Mouse (Mus musculus) neutrophil, adult 59 days (primary cell): Measurements from ENCODE around the gene Nudt13. TPM values are rescaled to one million over a fixed set of nuclear protein-coding genes. Genes with fewer than 3 reads are reported as not detected.

Experiments used
- total RNA-seq, 2 experiments: library from RNA; stranded (reverse); gene quantifications; 1 replicate in 1 of 2; 2 replicates in 1 of 2; pipeline ENCODE4 v1.2.4; 2023

Nudt13 gene
- 10 to 100 TPM in 1 of 2 experiments, 1 to 10 TPM in 1; 8.1 to 11.1 TPM for total RNA-seq

DNA sequence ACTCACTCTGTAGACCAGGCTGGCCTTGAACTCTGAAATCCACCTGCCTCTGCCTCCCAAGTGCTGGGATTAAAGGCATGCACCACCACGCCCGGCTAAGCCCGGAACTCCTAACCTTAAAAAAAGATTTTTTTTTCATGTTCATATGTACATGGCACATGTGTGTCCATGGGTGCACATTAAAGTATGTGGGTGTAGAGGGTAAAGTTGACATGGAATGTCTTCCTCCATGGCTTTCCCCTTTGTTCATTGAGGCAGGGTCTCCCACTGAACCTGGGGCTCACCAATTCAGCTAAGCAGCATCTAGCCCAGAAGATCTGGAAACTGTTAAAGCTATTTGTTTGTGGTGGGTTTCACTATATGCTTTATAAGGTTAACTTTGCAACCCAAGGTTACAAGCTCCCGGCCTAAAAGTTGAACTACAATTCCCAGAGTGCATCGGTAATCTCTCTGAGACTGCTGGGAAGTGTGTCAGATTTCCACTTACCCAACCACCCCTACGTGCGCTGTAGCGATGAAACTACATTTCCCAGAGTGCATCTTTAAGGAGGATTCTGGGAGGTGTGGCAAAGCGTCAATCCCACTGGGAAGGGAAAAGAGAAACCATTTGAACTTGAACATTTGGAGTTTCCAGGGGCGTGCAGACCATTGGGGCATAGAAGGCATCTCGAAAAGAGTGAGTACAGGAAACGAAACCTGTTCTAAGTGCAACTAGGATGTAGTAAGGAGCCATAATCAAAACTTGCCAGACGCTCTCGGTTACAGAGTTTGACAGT, at the start of gene Nudt13:
Gene Nudt13, plus strand, starts transcription at position 581 of the 776 bp plus-strand sequence.

DNA sequence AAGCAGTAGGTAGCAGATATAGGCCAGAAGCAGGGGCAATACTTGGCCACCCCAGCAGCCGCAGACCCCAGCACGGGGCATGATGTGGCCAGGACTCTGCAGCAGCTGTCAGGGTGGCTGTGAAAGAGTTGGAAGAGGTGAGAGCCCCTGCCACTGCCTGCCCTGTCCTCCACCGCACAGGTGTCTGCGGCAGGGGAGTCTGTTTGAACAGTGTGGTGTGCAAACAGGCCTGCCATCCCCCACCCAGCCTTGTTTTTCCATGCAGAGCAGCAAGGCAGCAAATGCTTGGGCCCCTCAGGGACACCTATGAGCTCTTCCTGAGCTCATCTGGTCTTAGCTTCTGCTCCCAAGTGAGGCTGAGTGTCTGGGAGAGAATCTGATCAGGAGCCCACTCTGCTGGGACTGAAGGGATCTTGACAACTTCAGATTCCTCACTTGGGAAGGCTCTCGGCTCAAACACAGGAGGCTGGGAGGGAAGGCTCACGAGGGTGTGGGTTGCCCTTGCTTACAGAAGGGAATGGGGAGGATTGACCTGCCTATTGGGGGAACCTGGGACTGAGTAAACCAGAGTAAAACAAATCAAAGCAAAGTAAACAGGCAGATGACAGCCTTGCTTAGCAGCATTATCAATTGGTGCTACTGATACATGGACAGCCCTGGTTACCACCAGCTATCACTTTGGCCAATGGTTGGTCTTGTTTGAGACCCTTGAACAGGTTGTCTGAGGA, 25.3 kb upstream of the Nudt13 start, which contains the start of gene Kcnk16:
Gene Kcnk16, minus strand, starts transcription at position 118 of the 728 bp plus-strand sequence.

DNA sequence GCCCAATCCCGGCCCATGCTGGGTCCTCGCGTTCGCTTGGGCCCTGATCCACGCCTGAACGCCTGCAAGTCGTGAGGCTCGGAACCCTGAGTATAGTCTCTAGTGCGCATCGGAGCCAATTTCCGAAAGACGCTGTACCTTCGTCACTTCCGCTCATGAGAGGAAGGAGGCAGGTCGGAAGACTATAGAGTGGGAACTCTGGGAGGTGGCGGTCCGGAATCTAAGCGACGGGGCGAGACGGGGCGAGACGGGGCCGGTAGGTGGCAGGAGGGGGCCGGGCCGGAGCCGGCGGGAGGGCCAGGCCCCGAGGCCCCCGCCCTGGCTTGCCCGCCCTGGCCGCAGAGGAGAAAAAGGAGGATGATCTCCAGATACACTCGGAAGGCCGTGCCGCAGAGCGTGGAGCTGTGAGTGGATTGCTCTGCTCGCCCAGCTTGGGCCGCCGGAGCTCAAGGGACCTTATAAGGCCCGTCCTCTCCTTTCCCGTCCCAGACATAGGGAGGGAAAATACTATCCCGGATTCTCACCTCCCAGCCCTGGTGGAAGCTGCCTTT, 53.6 kb downstream of the Nudt13 start, which contains the start of the genes Ecd and Fam149b:
Gene Ecd, minus strand, starts transcription at position 131 of the 551 bp plus-strand sequence.
Gene Fam149b, plus strand, starts transcription at position 172 of the 551 bp plus-strand sequence.

Other genes starting within 250 kb of the Nudt13 start
- gene Saysd1, start 156.2 kb upstream of the Nudt13 start, total RNA-seq, result 1 to 10 TPM; 1.3 to 1.7 TPM
- gene Kcnk5, start 112.9 kb upstream of the Nudt13 start, total RNA-seq, result 1 to 10 TPM in 1 of 2 experiments, under 1 TPM in 1; 0.24 to 1.0 TPM
- not detected for gene Kcnk16, start 25.5 kb upstream of the Nudt13 start, total RNA-seq
- 10 to 100 TPM; 20.7 to 23.0 TPM for gene Ecd, start 53.4 kb downstream of the Nudt13 start, total RNA-seq
- 10 to 100 TPM; 19.7 TPM for gene Fam149b, start 53.5 kb downstream of the Nudt13 start, total RNA-seq
- gene Dnajc9, start 94.2 kb downstream of the Nudt13 start, total RNA-seq, result 10 to 100 TPM; 37.4 to 40.4 TPM
- 10 to 100 TPM; 26.2 to 30.8 TPM for gene Mrps16, start 98.9 kb downstream of the Nudt13 start, total RNA-seq
- gene Cfap70, start 157.5 kb downstream of the Nudt13 start, total RNA-seq, result not detected
- gene Anxa7, start 185.4 kb downstream of the Nudt13 start, total RNA-seq, result 10 to 100 TPM; 50.6 to 61.4 TPM
- gene Mss51, start 202.2 kb downstream of the Nudt13 start, total RNA-seq, result 1 to 10 TPM; 2.6 to 2.8 TPM